Mouse (Mus musculus) neural tube, embryonic 12.5 days (tissue): ENCODE results near the gene Gm21897. TPM values are rescaled to one million over a fixed set of nuclear protein-coding genes. Genes with fewer than 3 reads are reported as not detected.

ENCODE experiments used
- ATAC-seq: fragments of 200-750 bp; cut with Nextera tagmentation; 2 replicates; pipeline ENCODE4 v1.8.0; 2017; ENCODE audit warnings: low read depth, mild to moderate bottlenecking, moderate TSS enrichment, moderate library complexity; ENCODE audit not compliant: low FRiP score
- H3K27ac ChIP-seq: fragments of 300-500 bp; sonication (generic); 2 replicates; pipeline ENCODE4 v1.5.1; 2016
- H3K27me3 ChIP-seq: fragments of 300-500 bp; sonication (generic); replicated peaks from 2 replicates; pipeline ENCODE4 v1.6.1; 2016; ENCODE audit warnings: mild to moderate bottlenecking
- H3K36me3 ChIP-seq: fragments of 300-500 bp; sonication (generic); 2 replicates; pipeline ENCODE4 v1.6.1; 2016; ENCODE audit warnings: mild to moderate bottlenecking
- H3K4me1 ChIP-seq: fragments of 300-500 bp; sonication (generic); 2 replicates; pipeline ENCODE4 v1.6.1; 2016
- H3K4me2 ChIP-seq: fragments of 300-500 bp; sonication (generic); replicated peaks from 2 replicates; pipeline ENCODE4 v1.6.1; 2016; ENCODE audit warnings: mild to moderate bottlenecking
- H3K4me3 ChIP-seq: fragments of 300-500 bp; sonication (generic); 2 replicates; pipeline ENCODE4 v1.5.1; 2016
- H3K9ac ChIP-seq: fragments of 300-500 bp; sonication (generic); 2 replicates; pipeline ENCODE4 v1.6.1; 2016; ENCODE audit warnings: mild to moderate bottlenecking
- H3K9me3 ChIP-seq: fragments of 300-500 bp; sonication (generic); 2 replicates; pipeline ENCODE4 v1.6.1; 2016; ENCODE audit warnings: mild to moderate bottlenecking
- WGBS: fragments of 180-500 bp; shearing (Covaris S2); methylation state at CpG from one replicate; pipeline ENCODE4 v1.1.7; 2016; 5-methylcytosine and 5-hydroxymethylcytosine counted together
- polyA plus RNA-seq: library from polyadenylated mRNA; unstranded; fragments of >200 nt; fragmentation: Nextera tagmentation; extraction: Ambion mirVana; gene quantifications from 2 replicates; pipeline ENCODE4 v1.2.1, GENCODE M21; 2016

Gene Gm21897
- polyA plus RNA-seq, 1 experiment from 2014 or later: not detected

DNA sequence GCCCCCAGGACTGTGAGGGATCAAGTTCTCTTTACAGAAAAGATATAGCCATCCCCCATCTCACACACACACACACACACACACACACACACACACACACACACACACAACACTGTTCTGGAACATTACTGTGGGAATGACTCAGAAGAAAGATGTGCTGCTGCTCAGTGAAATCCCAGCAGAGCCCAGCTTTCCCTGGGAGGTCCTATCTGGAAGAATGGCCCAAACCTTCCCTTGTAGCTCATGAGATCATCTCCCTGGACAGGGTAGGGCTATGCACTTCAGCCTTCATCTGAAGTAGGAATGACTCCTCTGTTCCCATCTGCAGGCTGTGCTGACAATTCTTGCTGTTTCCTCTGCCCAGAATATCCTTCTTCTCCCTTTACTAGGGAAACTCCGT is 38.1 kb downstream of the Gm21897 start:
- no peaks in the 10 kb centered on the region for H3K27me3 ChIP-seq
- ATAC-seq: no peak
- H3K4me1 ChIP-seq: no peaks in the 10 kb centered on the region
- H3K27ac ChIP-seq: no peak overlapping the region
- 79% methylated on average over 1 of the region's 1 CpGs for WGBS
- H3K9me3 ChIP-seq: no peaks in the 10 kb centered on the region
- no peak overlapping the region for H3K4me2 ChIP-seq
- H3K36me3 ChIP-seq: no peaks in the 10 kb centered on the region
- no peak overlapping the region for H3K9ac ChIP-seq
- H3K4me3 ChIP-seq: no peak overlapping the region

DNA sequence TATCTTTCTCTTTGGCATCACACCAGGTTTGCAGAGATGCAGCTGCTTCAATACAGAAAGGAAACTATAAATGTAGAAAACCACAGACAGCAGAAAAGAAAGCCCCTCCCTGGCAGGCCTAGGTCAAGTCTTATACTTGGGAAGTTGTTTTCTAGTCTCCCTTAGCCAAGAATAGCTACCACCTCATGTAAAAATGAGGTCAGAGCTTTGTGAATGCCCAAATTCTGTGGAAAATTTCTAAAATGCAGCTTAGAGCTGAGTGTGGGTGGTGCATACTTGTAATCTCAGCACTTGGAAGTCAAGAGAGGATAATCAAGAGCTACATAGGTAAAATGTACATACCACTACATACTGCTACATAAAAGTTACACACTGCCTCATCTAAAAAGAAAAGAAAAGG is 40.5 kb downstream of the Gm21897 start:
- Histone ChIP-seq H3K4me3 (no peak overlapping the region), H3K4me1 (no peaks in the 10 kb centered on the region), H3K27ac (no peak overlapping the region), H3K27me3 (no peaks in the 10 kb centered on the region), H3K9me3 (no peaks in the 10 kb centered on the region), H3K9ac (no peak overlapping the region), H3K36me3 (no peaks in the 10 kb centered on the region), H3K4me2 (no peak overlapping the region)
- no peak for ATAC-seq

DNA sequence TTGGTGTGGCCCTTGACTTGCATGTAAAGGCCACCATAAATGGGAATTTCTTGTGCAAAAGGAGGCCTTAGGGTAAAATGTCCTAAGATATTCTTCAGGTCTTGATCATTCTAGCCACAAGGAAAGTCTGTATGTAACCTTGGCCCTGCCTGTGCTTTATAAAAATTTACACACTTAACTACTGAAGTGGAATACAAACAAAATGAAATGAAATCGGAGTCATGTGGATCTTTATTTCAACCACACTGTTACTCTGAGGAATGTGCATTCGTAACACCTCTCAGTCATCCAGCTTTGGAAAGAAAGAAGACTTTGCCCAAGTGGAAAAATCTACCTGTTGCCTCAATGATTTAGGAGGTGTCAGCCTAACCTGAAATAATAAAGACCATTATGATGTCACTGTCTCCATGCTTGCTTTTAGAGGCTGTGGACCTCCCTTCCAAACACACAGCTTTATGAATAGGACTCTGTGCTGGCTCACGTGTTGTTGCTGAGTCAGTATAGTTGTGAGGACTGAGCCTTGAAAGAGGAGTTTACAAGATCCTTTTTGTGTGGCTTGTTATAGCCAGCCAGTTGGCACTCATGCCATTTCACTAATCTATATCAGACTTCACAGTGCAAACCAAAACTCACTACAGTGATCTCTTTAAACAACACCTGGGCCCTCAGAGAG is 42.0 kb downstream of the Gm21897 start:
- no peak overlapping the region for H3K4me2 ChIP-seq
- ATAC-seq: no peak
- H3K9ac ChIP-seq: no peak overlapping the region
- no peaks in the 10 kb centered on the region for H3K4me1 ChIP-seq
- H3K36me3 ChIP-seq: no peaks in the 10 kb centered on the region
- H3K27me3 ChIP-seq: no peaks in the 10 kb centered on the region
- no peaks in the 10 kb centered on the region for H3K9me3 ChIP-seq
- 79% methylated on average over 3 of the region's 3 CpGs for WGBS
- H3K27ac ChIP-seq: no peak overlapping the region
- H3K4me3 ChIP-seq: no peak overlapping the region

DNA sequence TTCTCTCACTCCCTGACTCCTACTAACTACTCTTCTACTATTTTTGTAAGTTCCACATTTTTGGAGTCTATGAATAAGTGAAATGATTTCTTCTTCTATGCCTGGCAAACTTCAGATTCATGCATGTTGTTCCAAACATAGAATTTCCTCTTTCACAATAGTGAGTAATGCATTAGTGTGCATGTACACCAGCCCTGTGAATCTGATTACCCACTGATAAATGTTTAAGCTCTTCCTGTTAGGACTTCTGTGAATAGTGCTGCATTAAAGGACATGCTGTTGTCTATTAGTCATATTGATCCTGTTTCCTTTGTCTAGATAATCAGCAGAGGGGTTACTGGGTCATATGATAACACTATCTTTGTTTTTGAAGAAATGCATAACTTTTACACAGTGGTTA is 43.6 kb downstream of the Gm21897 start:
- H3K9ac ChIP-seq: no peak overlapping the region
- ATAC-seq: no peak
- H3K4me3 ChIP-seq: no peak overlapping the region
- no peaks in the 10 kb centered on the region for H3K36me3 ChIP-seq
- H3K4me2 ChIP-seq: no peak overlapping the region
- H3K9me3 ChIP-seq: no peaks in the 10 kb centered on the region
- no peaks in the 10 kb centered on the region for H3K27me3 ChIP-seq
- H3K4me1 ChIP-seq: no peaks in the 10 kb centered on the region
- H3K27ac ChIP-seq: no peak overlapping the region
